Comparison of ENCODE assay signal across 14 mouse cellular contexts in genomic region chr4:125915166-125915565, GRCm38 (mm10).
DNase-seq lines count a peak whose midpoint lies in the region; ATAC-seq and TF ChIP-seq lines count a peak whose summit lies in the region.
"Had no signal": no experiment of that assay in that cellular context is flagged by ENCODE, and none has a peak within 500 bp of the region (broad histone marks: within the 10 kb centered on the region; RNA-seq: fewer than 3 reads in every experiment).

No protein-coding gene starts in this region.

- peaks cover 10% of the 10 kb centered on the region; the same call in 1 of the 2 replicates for H3K4me1 ChIP-seq in forebrain, embryonic 11.5 days (replicated peaks; ENCODE audit: control insufficient read depth, insufficient read depth, low read length)
- H3K4me1 ChIP-seq in forebrain, embryonic 12.5 days: peaks cover 30% of the 10 kb centered on the region
- no peaks in the 10 kb centered on the region for H3K4me1 ChIP-seq in liver, embryonic 14.5 days (replicated peaks; ENCODE audit: control insufficient read depth in 2 of 2, insufficient read depth in 2 of 2, low read length in 1 of 2)
- H3K4me1 ChIP-seq: lung, embryonic 15.5 days had no signal

- no peak overlapping the region for H3K27ac ChIP-seq in forebrain, embryonic 11.5 days (ENCODE audit: low read depth, low read length)
- H3K27ac ChIP-seq in forebrain, embryonic 12.5 days: no peak overlapping the region
- H3K27ac ChIP-seq in liver, embryonic 14.5 days: no peak overlapping the region
- H3K27ac ChIP-seq: lung, embryonic 15.5 days had no signal

- peak; percentile 30; the same call in 1 of the 2 replicates for TF ChIP-seq CTCF in liver, embryonic 14.5 days (IDR thresholded peaks at IDR 0.05; ENCODE audit: low read depth)

- H3K9me3 ChIP-seq in forebrain, embryonic 11.5 days (ENCODE audit: control insufficient read depth, low read length): no peaks in the 10 kb centered on the region
- no peaks in the 10 kb centered on the region for H3K9me3 ChIP-seq in forebrain, embryonic 12.5 days
- H3K9me3 ChIP-seq in liver, embryonic 14.5 days (ENCODE audit: control insufficient read depth, low read length): no peaks in the 10 kb centered on the region
- H3K9me3 ChIP-seq: lung, embryonic 15.5 days had no signal

- no peak for ATAC-seq in forebrain, embryonic 11.5 days (replicated peaks; ENCODE audit: low FRiP score)
- ATAC-seq in forebrain, embryonic 12.5 days (ENCODE audit: low FRiP score): no peak
- ATAC-seq in liver, embryonic 14.5 days (ENCODE audit: insufficient read depth): no peak
- 0 out of 2 replicates have a peak, but pooled peaks have one; percentile 34 for ATAC-seq in megakaryocyte-erythroid progenitor cell, adult 5-6 weeks (replicated peaks; ENCODE audit: low FRiP score, low TSS enrichment, poor library complexity, severe bottlenecking)
- ATAC-seq: activated CD4-positive, CD25-positive, alpha-beta regulatory T cell, adult 4 months had no signal

- TF ChIP-seq EP300 in liver, embryonic 14.5 days (IDR thresholded peaks at IDR 0.05; ENCODE audit: low read depth): no peak

- DNase-seq in forebrain, embryonic 11.5 days (ENCODE audit: low spot score): peak; percentile 63
- no peak for DNase-seq in liver, embryonic 14.5 days (ENCODE audit: low read depth in 3 of 3, low spot score in 3 of 3)
- DNase-seq in liver (no peak), R1 (ENCODE audit: low read depth, low spot score) (peak; percentile 57)
- no peak for DNase-seq in cerebellum, adult 11 months
- no peak for DNase-seq in layer of hippocampus, postnatal 25 days (ENCODE audit: extremely low spot score in 1 of 2, low spot score in 1 of 2)
- DNase-seq: B cell, adult 2 months; cerebellum, adult 11-12 months; right cerebral cortex, postnatal 4 days had no signal

- no peak overlapping the region for H3K4me3 ChIP-seq in forebrain, embryonic 11.5 days (ENCODE audit: low read depth, low read length)
- no peak overlapping the region for H3K4me3 ChIP-seq in forebrain, embryonic 12.5 days (replicated peaks)
- no peak overlapping the region for H3K4me3 ChIP-seq in liver, embryonic 14.5 days (ENCODE audit: insufficient read depth in 1 of 2, low read depth in 2 of 2, low read length in 2 of 2)
- H3K4me3 ChIP-seq: erythroblast, embryonic 14.5 days; lung, embryonic 15.5 days had no signal

- peaks cover 9% of the 10 kb centered on the region for H3K27me3 ChIP-seq in forebrain, embryonic 11.5 days (ENCODE audit: control insufficient read depth, insufficient read depth, low read length)
- H3K27me3 ChIP-seq in forebrain, embryonic 12.5 days: peaks cover 66% of the 10 kb centered on the region
- peaks cover 5% of the 10 kb centered on the region for H3K27me3 ChIP-seq in liver, embryonic 14.5 days (ENCODE audit: control insufficient read depth, insufficient read depth, low read length)

- no peak overlapping the region for H3K4me2 ChIP-seq in forebrain, embryonic 11.5 days (ENCODE audit: low read depth, low read length, severe bottlenecking)
- H3K4me2 ChIP-seq in forebrain, embryonic 12.5 days: no peak overlapping the region
- no peak overlapping the region for H3K4me2 ChIP-seq in liver, embryonic 14.5 days (ENCODE audit: low read depth)
- H3K4me2 ChIP-seq: lung, embryonic 15.5 days had no signal

- no peaks in the 10 kb centered on the region for H3K36me3 ChIP-seq in forebrain, embryonic 11.5 days (ENCODE audit: control insufficient read depth, insufficient read depth, low read length)
- no peaks in the 10 kb centered on the region for H3K36me3 ChIP-seq in forebrain, embryonic 12.5 days (replicated peaks)
- H3K36me3 ChIP-seq in liver, embryonic 14.5 days (replicated peaks; ENCODE audit: control insufficient read depth, insufficient read depth, low read depth): no peaks in the 10 kb centered on the region
- H3K36me3 ChIP-seq: lung, embryonic 15.5 days had no signal

- no peak overlapping the region for H3K9ac ChIP-seq in forebrain, embryonic 11.5 days (ENCODE audit: low read length)
- no peak overlapping the region for H3K9ac ChIP-seq in forebrain, embryonic 12.5 days
- no peak overlapping the region for H3K9ac ChIP-seq in liver, embryonic 14.5 days (replicated peaks)
- H3K9ac ChIP-seq: lung, embryonic 15.5 days had no signal

- WGBS in forebrain, embryonic 11.5 days: 33% methylated on average over 8 of the region's 8 CpGs
- WGBS in forebrain, embryonic 12.5 days: 34% methylated on average over 8 of the region's 8 CpGs
- 25% methylated on average over 8 of the region's 8 CpGs for WGBS in liver, embryonic 14.5 days (ENCODE audit: insufficient replicate concordance)

Comparison
In these comparisons a context has a peak if more than half of its experiments do, and no peak if none do; other contexts are left out.
1. DNase-seq: peak in forebrain, embryonic 11.5 days (single experiment) and R1 (single experiment); none in liver, embryonic 14.5 days (0 of 3), liver (single experiment), cerebellum, adult 11 months (single experiment) and layer of hippocampus, postnatal 25 days (0 of 2).